Mouse (Mus musculus) gastrocnemius, postnatal 14 days (tissue): Measurements from ENCODE around the gene Bnc2. TPM values are rescaled to one million over a fixed set of nuclear protein-coding genes. Genes with fewer than 3 reads are reported as not detected.

Experiments
- DNase-seq: peaks from one replicate; pipeline ENCODE4 v3.0.0; 2021; ENCODE audit warnings: mixed read lengths
- intact Hi-C: fragments of 180-260 bp; cut with DNase I; formaldehyde crosslinking; loops from one replicate; pipeline ENCODE4 v1.15.1; 2025; ENCODE audit warnings: low total_unique reads
- total RNA-seq, 2 experiments: library from RNA; stranded (reverse); gene quantifications; 2 replicates each; pipeline ENCODE4 v1.2.3; 2021

Bnc2 gene
- total RNA-seq, 2 experiments from 2014 or later: 4.3 to 5.3 TPM

- intact Hi-C loops: no loop called here
Measured at GRCm38 (mm10) chr4:84247356-84247755, 427.7 kb downstream of the Bnc2 start.

GRCm38 (mm10) chr4:84232346-84232745 lies 442.7 kb downstream of the Bnc2 start:
- intact Hi-C loops: no loop called here
- DNase-seq: no peak

More at GRCm38 (mm10) chr4:84247356-84247755, 427.7 kb downstream of the Bnc2 start:
- no peak for DNase-seq

GRCm38 (mm10) chr4:84231251-84231650 lies 443.8 kb downstream of the Bnc2 start:
- intact Hi-C loops: no loop called here
- no peak for DNase-seq

- intact Hi-C loops: no loop called here
Measured at GRCm38 (mm10) chr4:84229189-84229960, 445.7 kb downstream of the Bnc2 start.

GRCm38 (mm10) chr4:84228551-84228950 lies 446.5 kb downstream of the Bnc2 start:
- intact Hi-C loops: no loop called here
- no peak for DNase-seq

More at GRCm38 (mm10) chr4:84229189-84229960, 445.7 kb downstream of the Bnc2 start:
- no peak for DNase-seq

Other genes with a start within 250 kb of the Bnc2 start
- gene Cntln, start 209.0 kb upstream of the Bnc2 start, total RNA-seq: 1 to 10 TPM; 3.5 to 4.0 TPM